Mouse (Mus musculus) cerebellum, postnatal 10 days (tissue): ENCODE measurements around the gene Sub1.
A peak's percentile ranks its signal among the peaks of the same experiment; 100 is the strongest.

Source experiments
- DNase-seq, 2 experiments: peaks; one replicate each; pipeline ENCODE4 v3.0.0; 2021; ENCODE audit warnings: mixed read lengths in 2 of 2

The Sub1 gene

GRCm38 (mm10) chr15:11996883-11997282 lies at the start of gene Sub1:
Gene Sub1 (minus strand): TSS chr15:11996983.
- DNase-seq, result no peak

- DNase-seq, result peak; percentile 38 to 53
These were observed 43.6 kb upstream of the Sub1 start for GRCm38 (mm10) chr15:12040407-12040710.

GRCm38 (mm10) chr15:12039671-12040406 lies 43.1 kb upstream of the Sub1 start:
- peak; percentile 15 to 22 for DNase-seq

- DNase-seq, result no peak
These were observed 42.5 kb upstream of the Sub1 start for GRCm38 (mm10) chr15:12039256-12039655.

- peak; percentile 14 to 23 for DNase-seq
These were observed 41.3 kb upstream of the Sub1 start for GRCm38 (mm10) chr15:12037866-12038625.

- DNase-seq, result no peak
These were observed 40.4 kb upstream of the Sub1 start for GRCm38 (mm10) chr15:12037217-12037616.

- DNase-seq, result no peak
These were observed 39.9 kb upstream of the Sub1 start for GRCm38 (mm10) chr15:12036675-12037074.

GRCm38 (mm10) chr15:12034317-12034716 lies 37.5 kb upstream of the Sub1 start:
- DNase-seq, result no peak

GRCm38 (mm10) chr15:12033155-12033554 lies 36.4 kb upstream of the Sub1 start:
- DNase-seq, result no peak

GRCm38 (mm10) chr15:12032512-12032911 lies 35.7 kb upstream of the Sub1 start:
- no peak for DNase-seq

GRCm38 (mm10) chr15:12031861-12032260 lies 35.1 kb upstream of the Sub1 start:
- no peak for DNase-seq

GRCm38 (mm10) chr15:12030221-12030620 lies 33.4 kb upstream of the Sub1 start:
- DNase-seq, result no peak

- DNase-seq, result no peak
These were observed 31.0 kb upstream of the Sub1 start for GRCm38 (mm10) chr15:12027807-12028206.

GRCm38 (mm10) chr15:12026932-12027450 lies 30.2 kb upstream of the Sub1 start:
- DNase-seq, result no peak

GRCm38 (mm10) chr15:12026026-12026425 lies 29.2 kb upstream of the Sub1 start:
- DNase-seq, result no peak

- no peak for DNase-seq
These were observed 28.6 kb upstream of the Sub1 start for GRCm38 (mm10) chr15:12025341-12025740.

GRCm38 (mm10) chr15:12024791-12025268 lies 28.0 kb upstream of the Sub1 start:
- no peak for DNase-seq

- no peak for DNase-seq
These were observed 22.7 kb upstream of the Sub1 start for GRCm38 (mm10) chr15:12019443-12019842.

- DNase-seq, result no peak
These were observed 21.6 kb upstream of the Sub1 start for GRCm38 (mm10) chr15:12018428-12018757.

- DNase-seq, result no peak
These were observed 21.1 kb upstream of the Sub1 start for GRCm38 (mm10) chr15:12017700-12018427.

- no peak for DNase-seq
These were observed 17.6 kb upstream of the Sub1 start for GRCm38 (mm10) chr15:12014197-12014905.

GRCm38 (mm10) chr15:12013532-12014196 lies 16.9 kb upstream of the Sub1 start:
- no peak for DNase-seq
